Mouse (Mus musculus) spleen, postnatal 14 days (tissue): ENCODE data around the gene Tdp1.
"Not testable (repeated sequence)": the region's sequence is repeated elsewhere in the genome, so short reads cannot be mapped to it uniquely, and the experiment has no call there.

Source experiments
- DNase-seq, 2 experiments: peaks; one replicate each; pipeline ENCODE4 v3.0.0; 2021 to 2022; ENCODE audit warnings: low spot score in 2 of 2

Tdp1 gene

DNA sequence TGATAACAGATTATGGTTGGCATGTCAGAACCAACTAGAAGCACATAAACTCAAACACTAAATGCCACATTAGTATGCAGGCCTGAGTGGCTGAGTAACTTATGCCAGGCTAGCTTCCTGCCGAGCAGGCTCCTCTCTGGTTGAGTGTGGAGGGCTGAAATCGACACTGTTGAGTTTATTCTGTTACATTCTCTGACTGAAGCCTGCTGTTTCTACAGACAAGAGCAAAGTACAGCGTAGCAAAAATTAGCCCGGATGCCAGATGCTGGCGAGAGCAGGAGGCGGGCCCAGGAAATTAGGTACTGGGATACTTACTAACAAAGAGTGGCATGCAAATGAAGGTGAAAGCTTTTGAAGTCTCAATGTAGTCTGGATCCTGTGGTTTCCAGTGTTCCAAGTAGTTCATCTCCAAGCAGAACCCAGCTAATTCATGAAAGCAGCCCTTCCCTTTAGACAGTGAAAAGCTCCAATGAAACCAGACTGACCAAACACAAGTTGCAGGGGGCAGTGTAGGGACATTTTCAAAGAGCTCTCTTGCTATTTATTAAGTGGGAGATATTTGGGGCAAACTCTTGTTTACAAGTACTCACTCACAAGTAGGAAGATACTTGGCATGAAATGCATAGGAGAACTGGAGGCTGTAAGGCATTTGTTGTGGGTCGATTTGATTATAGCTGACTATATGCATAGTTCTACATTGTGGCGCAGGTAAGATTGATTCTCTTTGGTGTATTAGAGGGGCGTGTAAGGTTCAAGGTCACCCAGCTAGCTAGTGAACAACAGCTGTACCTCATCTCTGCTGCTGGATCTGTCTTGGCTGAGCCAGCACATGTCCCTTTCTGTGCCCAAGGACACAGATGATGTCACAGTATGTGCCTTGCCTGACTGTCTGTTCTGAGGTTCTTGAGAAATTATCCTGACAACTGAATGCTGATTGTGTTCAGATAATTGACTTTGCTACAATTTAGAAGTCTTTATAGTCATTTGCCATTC, 74.0 kb downstream of the Tdp1 start:
- DNase-seq: no peak

- DNase-seq: no peak
These were observed 75.0 kb downstream of the Tdp1 start for GRCm38 (mm10) chr12:99959291-99959690.

DNA sequence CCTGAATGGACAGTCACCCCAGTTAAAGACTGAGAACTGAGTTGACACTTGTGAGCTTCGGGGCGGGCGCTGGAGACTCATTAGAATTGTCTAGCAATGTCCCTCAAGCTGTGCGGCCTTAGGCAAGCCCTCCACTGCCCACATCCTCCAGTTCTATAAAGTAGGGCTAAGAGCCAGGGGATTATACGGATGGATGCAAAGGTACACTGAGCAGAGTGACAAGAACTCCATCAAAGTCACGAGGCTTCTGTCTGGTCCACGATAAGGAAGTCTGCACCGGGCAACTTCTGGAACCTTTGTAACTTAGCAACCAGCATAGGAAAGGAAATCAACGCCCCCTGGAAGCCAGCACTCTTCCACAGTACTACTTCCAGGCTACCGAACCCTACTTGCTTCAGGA, 75.6 kb downstream of the Tdp1 start:
- DNase-seq: no peak

- no peak for DNase-seq
These were observed 76.4 kb downstream of the Tdp1 start for GRCm38 (mm10) chr12:99960675-99961074.

DNA sequence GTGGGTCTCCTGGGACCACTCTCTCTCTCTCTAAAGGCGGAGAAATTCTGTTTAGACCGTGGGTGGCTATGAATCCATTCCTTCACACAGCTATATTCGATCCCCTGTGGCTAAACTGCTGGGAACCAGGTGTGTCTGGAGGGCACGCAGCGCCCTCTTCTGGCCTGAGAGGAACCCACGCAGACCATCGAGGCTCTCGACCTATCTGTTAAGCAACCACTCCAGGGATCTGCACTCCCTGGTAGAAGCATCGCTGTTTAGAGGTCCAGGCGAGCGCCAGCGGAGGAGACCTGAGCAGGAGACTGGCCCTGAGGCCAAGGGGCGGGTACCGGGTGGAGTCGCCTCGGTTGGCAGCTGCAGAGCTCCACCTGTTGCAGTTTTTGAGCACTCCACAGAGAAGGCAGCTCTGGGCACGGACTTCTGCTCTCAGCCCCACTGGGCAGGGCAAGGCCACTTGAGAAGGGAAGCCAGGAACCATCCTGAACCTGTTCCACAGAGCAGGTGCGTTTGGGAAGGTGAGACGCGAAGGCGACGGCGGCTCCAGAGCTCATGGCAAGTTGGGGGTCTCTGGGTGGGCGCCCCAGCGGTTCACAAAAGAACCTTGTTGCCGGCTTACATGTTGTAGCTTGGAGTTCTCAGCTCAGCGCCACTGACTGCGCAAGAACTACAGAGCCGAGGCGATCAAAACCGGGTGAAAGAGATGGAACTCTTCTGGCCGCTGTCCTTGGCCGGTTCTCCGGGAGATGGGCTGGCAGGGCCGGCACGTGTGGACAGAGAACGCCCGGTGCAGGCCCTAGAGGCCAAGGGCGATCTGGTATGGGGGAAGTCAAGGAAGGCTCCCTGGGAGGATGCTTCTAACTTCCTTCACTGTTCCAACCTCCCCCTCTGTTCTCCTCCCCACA, 80.2 kb downstream of the Tdp1 start, which contains the start of gene Kcnk13:
Gene Kcnk13 (plus strand): TSS at position 199 of the 902 bp plus-strand sequence.
- peak; percentile 32 to 51 for DNase-seq

DNA sequence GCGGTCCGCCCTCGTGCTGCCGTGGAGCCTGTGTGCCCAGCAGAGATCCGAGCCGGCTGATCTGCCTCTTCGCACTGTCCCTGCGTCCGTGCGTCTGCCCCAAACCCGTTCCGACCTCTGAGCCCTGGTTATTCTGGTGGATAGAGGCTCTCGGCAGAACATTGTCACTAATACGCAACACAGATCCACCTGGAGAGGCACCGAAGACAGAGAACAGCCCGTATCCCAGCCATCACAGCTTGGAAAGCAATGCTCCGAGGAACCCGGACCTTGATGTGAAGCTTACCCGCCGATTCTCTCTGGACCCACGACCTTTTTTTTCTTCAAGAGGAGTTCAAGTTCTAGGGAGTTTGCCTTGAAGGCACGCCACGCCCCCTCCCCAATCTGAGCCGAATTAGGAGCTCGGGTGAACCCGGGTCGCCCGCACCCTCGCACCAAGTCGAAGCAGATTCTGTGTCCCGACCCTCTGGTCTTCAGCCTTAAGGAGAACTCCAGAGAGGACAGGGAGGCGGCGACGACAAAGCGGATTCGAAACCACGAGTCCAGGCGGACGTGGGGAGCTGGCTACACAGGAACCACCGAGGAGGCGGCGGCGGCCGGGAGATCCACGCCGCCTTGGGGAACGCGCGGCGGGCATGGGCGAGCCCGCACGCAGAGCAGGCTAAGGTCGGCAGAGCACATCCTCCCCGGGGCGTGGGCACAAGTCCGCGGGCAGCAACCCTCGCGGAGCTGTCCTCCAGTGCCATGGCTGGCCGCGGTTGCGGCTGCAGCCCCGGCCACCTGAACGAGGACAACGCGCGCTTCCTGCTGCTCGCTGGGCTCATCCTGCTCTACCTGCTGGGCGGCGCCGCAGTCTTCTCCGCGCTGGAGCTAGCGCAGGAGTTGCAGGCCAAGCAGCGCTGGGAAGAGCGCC, 81.1 kb downstream of the Tdp1 start:
- peak in 1 of 2 experiments; percentile 13 for DNase-seq

GRCm38 (mm10) chr12:99966116-99966770, 81.9 kb downstream of the Tdp1 start:
- no peak for DNase-seq

DNA sequence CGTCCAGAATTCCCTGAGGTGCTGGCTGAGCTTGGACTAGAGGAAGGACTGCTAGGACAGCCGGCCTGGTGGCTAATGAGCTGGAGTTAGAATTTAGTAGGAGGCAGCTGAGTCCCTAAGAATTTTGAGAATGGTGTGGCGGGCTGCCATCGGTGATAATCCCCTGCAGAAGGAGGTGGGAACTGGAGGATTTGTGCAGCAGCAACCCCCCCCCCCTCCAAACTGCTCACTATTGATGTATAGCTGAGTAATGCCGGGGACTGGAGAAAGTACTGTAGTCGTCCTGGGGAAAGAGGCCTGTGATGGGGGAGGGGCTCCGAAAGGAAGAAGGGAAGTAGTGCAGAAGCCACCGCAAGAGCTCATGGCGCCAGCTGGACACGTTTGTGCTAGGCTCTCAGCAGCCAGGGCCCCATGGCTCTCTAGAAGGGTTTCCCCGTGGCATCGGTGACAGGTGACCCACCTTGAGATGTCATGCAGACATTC, 82.6 kb downstream of the Tdp1 start:
- no peak for DNase-seq

DNA sequence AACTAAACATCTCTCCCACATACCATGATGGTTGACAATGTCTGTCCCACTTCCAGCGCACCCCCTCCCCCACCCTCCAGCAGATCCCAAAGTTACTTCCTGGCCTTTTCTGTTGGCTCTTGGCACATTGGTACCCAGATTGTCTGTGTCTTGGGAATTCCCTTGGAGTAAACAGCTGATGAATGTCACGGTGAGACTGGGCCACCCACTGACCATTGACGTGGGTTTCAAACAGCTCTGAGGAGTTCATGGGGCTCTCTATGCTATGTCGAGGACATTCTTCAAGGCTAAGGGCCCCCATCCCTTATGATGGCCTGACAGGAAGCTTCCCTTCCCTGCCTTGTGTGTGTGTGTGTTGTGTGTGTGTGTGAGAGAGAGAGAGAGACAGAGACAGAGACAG, 85.6 kb downstream of the Tdp1 start:
- no peak for DNase-seq

- not testable (repeated sequence) for DNase-seq
These were observed 87.0 kb downstream of the Tdp1 start for GRCm38 (mm10) chr12:99971205-99971894.

- DNase-seq: no peak
These were observed 88.5 kb downstream of the Tdp1 start for GRCm38 (mm10) chr12:99972825-99973224.

- no peak for DNase-seq
These were observed 89.3 kb downstream of the Tdp1 start for GRCm38 (mm10) chr12:99973659-99974058.

GRCm38 (mm10) chr12:99979541-99979940, 95.2 kb downstream of the Tdp1 start:
- no peak for DNase-seq

DNA sequence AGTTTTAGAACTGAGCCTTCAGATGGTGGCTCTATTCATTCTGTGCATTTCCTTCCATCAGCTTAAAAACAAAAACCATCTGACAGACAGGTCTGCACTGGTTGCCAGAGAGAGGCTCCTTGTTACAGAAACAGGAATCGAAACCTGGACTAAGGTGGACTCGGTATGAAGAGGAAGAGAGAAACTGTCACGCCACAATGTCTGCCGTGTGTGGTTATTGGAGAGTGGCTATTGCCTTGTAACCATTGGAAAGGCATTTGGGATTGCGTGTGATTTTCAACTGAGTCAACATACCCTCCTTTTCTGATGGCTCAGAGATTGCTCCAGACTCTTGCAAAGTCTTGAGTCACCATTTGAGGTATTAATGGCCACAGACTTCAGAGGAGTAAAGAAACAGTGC, 102.5 kb downstream of the Tdp1 start:
- no peak for DNase-seq

DNA sequence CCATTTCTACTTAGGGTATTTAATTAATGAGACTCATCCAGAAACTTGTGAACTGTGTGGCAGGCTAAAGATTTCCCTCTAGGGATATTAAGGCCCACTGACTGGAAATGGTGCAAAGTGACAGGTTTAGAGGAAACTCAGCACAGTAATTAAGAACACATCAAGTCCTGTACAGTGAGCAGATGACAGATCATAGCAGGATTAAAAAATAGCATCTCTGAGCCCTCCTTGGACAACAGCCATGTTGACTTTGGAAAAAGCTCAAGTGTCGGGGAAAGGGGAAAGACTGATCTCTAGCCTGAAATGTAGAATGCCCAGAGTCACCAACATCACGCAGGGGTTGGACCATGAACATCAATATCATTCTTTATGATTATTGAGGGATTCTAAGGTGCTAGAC, 103.8 kb downstream of the Tdp1 start:
- no peak for DNase-seq

DNA sequence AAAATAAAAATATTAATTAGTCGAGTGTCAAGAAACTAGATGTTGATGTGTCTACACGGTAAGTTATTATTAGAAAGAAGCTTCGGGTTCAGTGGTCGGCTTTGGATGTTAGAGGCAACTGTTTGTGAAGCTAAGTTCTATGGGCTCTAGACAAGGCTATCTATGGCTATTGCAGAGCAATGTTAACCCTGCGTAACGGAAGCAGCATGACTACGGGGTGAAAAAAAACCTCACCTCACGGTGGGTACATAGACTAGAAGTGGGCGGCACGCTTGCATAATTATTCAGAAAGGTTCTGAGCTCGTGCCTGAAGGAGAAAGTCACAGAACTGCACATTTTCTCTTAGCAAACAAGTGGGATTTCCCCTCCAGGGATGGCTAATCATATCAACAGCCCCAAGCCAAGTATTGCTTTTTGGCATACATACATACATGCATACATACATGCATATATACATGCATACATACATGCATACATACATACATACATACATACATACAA, 108.1 kb downstream of the Tdp1 start:
- DNase-seq: no peak

DNA sequence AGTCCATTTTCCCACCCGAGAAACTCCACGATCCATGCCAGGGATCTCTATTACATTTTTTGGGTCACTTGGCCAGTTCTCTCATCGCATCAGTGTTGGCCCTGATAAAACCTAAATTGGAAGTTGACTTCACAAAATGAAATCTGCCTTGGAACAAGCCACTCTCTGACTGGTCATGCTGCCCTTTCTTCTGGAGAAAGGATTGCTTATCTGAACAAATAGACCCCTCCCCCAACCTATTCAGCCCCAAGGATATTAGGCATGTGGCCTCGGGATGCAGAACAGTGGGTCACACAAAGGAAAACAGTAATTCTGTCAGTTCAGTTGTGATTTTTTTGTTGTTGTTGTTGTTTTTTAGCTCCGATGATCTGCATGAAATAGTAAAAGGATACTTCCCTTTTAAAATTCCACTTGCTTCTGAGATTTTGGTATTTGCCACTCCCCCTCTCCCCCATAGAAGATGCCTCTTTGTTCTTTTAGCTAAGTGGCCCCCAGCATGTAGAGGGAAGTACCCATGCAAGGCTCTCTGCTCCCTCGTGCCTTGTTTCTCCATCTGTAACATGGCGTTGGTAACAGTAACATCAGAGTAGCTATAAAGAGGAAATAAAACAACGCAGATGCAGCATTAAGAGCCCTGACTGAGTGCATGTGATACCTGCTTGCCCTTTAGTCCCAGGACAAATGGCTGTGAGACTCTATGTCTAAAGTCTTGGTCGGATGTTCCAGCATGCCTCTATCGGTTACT, 109.0 kb downstream of the Tdp1 start:
- DNase-seq: no peak

DNA sequence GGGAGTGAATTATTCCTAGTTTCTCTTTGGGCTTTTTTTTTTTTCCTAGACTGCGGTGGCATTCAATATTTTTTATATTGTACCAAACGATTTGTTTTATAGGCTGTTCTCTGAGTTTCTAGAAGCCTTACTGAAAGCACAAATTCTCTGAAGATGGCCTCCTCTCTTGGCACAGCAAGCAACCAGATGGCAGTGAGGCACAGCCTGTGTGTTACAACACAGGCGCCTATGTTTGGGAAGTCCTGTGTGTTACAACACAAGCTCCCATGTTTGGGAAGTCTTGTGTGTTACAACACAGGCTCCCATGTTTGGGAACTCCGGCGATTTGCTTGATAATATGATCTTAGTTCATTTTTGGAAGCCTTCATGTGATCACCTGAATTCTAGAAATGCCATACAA, 111.6 kb downstream of the Tdp1 start:
- no peak for DNase-seq

DNA sequence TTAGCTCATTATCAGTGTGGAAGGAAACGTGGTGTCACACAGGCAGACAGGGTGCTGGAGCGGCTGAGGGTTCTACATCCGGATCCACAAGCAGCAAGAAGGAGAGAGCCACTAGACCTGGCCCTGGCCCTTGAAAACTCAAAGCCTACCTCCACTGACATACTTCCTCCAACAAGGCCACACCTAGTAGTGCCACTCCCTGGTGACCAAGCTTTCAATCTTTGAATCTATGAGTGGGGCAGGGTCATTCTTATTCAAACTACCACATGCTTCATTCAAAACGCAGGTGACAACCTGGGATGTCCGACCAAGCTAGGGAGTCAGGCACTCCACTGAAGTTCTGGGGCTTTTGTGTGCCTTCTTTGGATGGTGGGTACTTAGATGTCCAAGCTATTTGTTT, 115.4 kb downstream of the Tdp1 start:
- no peak for DNase-seq
